Mouse (Mus musculus) forebrain, embryonic 16.5 days (tissue): ENCODE measurements around the gene Grik4. TPM values are rescaled to one million over a fixed set of nuclear protein-coding genes. Genes with fewer than 3 reads are reported as not detected.

Experiments used
- ATAC-seq: fragments of 200-750 bp; cut with Nextera tagmentation; 2 replicates; pipeline ENCODE4 v1.8.0; 2017; ENCODE audit warnings: mild to moderate bottlenecking, moderate library complexity
- H3K27ac ChIP-seq: fragments of 300-500 bp; sonication (generic); 2 replicates; pipeline ENCODE4 v1.5.1; 2014; ENCODE audit warnings: low read length, control low read depth
- H3K27me3 ChIP-seq: fragments of 300-500 bp; sonication (generic); replicated peaks from 2 replicates; pipeline ENCODE4 v1.6.1; 2014; ENCODE audit warnings: low read length; ENCODE audit not compliant: control insufficient read depth, insufficient read depth
- H3K36me3 ChIP-seq: fragments of 300-500 bp; sonication (generic); 2 replicates; pipeline ENCODE4 v1.6.1; 2014; ENCODE audit not compliant: control insufficient read depth, insufficient read depth
- H3K4me1 ChIP-seq: fragments of 300-500 bp; sonication (generic); replicated peaks from 2 replicates; pipeline ENCODE4 v1.6.1; 2014; ENCODE audit warnings: low read length; ENCODE audit not compliant: control insufficient read depth, insufficient read depth
- H3K4me2 ChIP-seq: fragments of 300-500 bp; sonication (generic); 2 replicates; pipeline ENCODE4 v1.6.1; 2014; ENCODE audit warnings: mild to moderate bottlenecking, low read length, control low read depth
- H3K4me3 ChIP-seq: fragments of 300-500 bp; sonication (generic); replicated peaks from 2 replicates; pipeline ENCODE4 v1.5.1; 2014; ENCODE audit warnings: mild to moderate bottlenecking, low read length, control low read depth
- H3K9ac ChIP-seq: fragments of 300-500 bp; sonication (generic); replicated peaks from 2 replicates; pipeline ENCODE4 v1.6.1; 2014; ENCODE audit warnings: low read depth, low read length, control low read depth
- H3K9me3 ChIP-seq: fragments of 300-500 bp; sonication (generic); 2 replicates; pipeline ENCODE4 v1.6.1; 2016; ENCODE audit warnings: low read length; ENCODE audit not compliant: control insufficient read depth
- WGBS: fragments of 180-500 bp; shearing (Covaris S2); extraction: QIAGEN DNeasy Blood & Tissue Kit; methylation state at CpG from one replicate; pipeline ENCODE4 v1.1.7; 2014; 5-methylcytosine and 5-hydroxymethylcytosine counted together
- polyA plus RNA-seq: library from polyadenylated mRNA; unstranded; fragments of >200 nt; fragmentation: Nextera tagmentation; extraction: Ambion mirVana; gene quantifications from 2 replicates; pipeline ENCODE4 v1.2.1, GENCODE M21; 2015

Grik4 gene
- polyA plus RNA-seq, 1 experiment from 2014 or later = 4.8 TPM

DNA sequence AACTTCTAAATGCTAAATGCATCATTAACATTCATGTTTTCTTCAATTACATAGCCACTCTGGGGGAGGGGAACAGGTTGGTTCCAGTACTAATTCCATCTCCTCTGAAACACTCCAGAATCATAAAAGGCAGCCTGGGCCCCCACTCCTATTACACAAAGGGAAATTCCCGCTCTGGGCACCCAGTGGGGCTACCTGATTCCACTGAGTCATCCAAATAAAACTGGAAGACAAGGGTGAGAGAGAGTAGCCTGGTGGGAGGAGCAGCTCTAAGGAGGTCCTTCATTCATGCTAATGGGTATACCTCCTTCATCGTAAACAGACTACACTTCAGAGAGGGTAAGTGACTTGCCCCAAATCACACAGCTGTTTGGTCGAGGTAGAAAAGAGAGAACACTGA lies 85.7 kb downstream of the Grik4 start:
- H3K27ac ChIP-seq = no peak overlapping the region
- H3K9me3 ChIP-seq = no peaks in the 10 kb centered on the region
- H3K9ac ChIP-seq = no peak overlapping the region
- no peak overlapping the region for H3K4me3 ChIP-seq
- no peak for ATAC-seq
- H3K4me1 ChIP-seq = peaks cover 5% of the 10 kb centered on the region; the same call in 1 of the 2 replicates
- no peaks in the 10 kb centered on the region for H3K36me3 ChIP-seq
- no peak overlapping the region for H3K4me2 ChIP-seq
- WGBS = 66% methylated on average over 3 of the region's 3 CpGs
- H3K27me3 ChIP-seq = no peaks in the 10 kb centered on the region

DNA sequence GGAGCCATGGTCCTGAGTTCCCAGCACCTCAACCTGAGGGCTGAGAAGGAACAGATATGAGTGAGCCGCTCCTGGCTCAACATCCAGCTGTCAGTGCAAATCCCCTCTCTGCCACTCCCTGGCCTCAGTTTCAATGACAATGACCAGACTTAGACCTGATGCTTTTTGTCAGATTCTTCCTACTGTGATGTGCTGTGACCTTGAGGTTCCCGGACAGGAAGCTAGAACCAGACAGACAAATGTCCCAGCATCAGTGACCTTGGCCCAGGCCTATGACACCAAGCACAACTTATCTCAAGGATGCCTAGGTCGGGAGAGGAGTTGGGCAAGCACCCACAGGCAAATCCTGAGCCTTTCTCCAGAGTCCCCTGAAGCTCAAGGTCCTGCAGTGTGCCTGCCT lies 86.5 kb downstream of the Grik4 start:
- H3K4me3 ChIP-seq = no peak overlapping the region
- H3K27me3 ChIP-seq = no peaks in the 10 kb centered on the region
- no peaks in the 10 kb centered on the region for H3K9me3 ChIP-seq
- 86% methylated on average over 3 of the region's 3 CpGs for whole genome bisulfite sequencing
- no peak for ATAC-seq
- H3K27ac ChIP-seq = no peak overlapping the region
- no peaks in the 10 kb centered on the region for H3K36me3 ChIP-seq
- no peaks in the 10 kb centered on the region for H3K4me1 ChIP-seq
- H3K9ac ChIP-seq = no peak overlapping the region
- no peak overlapping the region for H3K4me2 ChIP-seq

DNA sequence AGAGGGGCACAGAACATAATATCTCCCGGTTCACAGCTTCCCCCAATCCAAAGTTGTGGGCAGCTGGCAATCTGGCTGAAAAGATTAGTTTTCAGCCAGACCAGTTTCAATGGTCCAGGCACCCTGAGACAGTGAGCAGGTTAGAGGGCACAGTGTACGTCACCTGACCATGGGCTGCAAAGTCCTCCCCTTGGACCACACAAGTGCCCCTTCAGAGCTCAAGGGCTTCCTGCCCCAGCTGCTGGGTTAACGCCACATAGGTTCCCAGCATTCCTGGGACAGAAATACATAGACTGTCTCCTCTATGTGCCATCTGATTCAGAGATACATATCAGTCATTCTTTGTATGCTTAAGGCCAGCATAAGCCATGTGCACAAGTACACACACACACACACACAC lies 91.2 kb downstream of the Grik4 start:
- H3K27ac ChIP-seq = no peak overlapping the region
- H3K9ac ChIP-seq = no peak overlapping the region
- H3K4me2 ChIP-seq = no peak overlapping the region
- ATAC-seq = no peak
- WGBS = 89% methylated on average over 3 of the region's 3 CpGs
- H3K36me3 ChIP-seq = no peaks in the 10 kb centered on the region
- no peaks in the 10 kb centered on the region for H3K9me3 ChIP-seq
- no peak overlapping the region for H3K4me3 ChIP-seq
- H3K27me3 ChIP-seq = no peaks in the 10 kb centered on the region
- peaks cover 4% of the 10 kb centered on the region; the same call in 1 of the 2 replicates for H3K4me1 ChIP-seq

DNA sequence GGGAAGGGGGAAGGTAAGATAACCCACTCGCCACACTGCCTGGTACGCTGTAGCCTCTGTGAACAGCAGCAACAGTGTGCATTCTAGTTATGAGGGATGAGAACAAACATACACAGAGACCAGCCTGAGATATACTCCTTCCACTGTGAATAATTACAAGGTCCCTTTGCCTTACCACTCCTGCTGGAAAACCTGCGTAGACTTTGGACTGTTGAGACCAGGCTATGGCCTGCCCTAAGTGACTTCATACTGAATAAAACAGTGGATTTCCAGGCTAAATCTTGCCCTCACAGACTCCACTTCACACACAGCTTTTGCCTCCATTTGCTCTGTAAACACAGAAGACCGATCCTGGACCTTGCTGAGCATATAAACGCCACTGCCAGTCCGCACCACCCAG lies 94.2 kb downstream of the Grik4 start:
- Histone ChIP-seq H3K27ac (no peak overlapping the region), H3K4me2 (no peak overlapping the region), H3K27me3 (no peaks in the 10 kb centered on the region), H3K9me3 (no peaks in the 10 kb centered on the region), H3K4me1 (peaks cover 13% of the 10 kb centered on the region), H3K9ac (no peak overlapping the region), H3K4me3 (no peak overlapping the region), H3K36me3 (no peaks in the 10 kb centered on the region)
- 92% methylated on average over 6 of the region's 6 CpGs for WGBS
- ATAC-seq = no peak

DNA sequence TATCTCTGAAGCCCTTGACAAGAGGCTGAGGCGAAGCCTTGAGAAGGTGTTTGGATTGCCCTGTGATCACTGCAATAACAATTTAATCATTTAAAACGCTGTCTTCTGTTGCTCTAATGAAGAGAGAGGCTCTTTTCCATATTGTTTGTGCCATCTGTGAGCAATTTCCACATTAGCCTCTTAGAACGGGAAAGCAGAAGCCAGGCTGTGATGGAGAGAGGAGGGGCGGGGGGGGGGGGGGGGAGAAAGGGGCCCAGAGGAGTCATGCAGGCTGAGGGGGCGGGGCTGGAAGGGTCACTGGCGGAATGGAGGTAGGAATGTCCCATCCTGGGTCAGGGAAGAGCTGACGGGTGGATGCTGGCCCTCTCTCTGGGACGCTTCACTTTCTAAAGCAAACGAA lies 96.2 kb downstream of the Grik4 start:
- Histone ChIP-seq H3K36me3 (no peaks in the 10 kb centered on the region), H3K9ac (no peak overlapping the region), H3K9me3 (no peaks in the 10 kb centered on the region), H3K4me3 (no peak overlapping the region), H3K27ac (no peak overlapping the region), H3K4me2 (no peak overlapping the region), H3K27me3 (no peaks in the 10 kb centered on the region), H3K4me1 (peaks cover 13% of the 10 kb centered on the region)
- 23% methylated on average over 8 of the region's 9 CpGs for WGBS
- 0 out of 2 replicates have a peak, but pooled peaks have one; percentile 52 for ATAC-seq

DNA sequence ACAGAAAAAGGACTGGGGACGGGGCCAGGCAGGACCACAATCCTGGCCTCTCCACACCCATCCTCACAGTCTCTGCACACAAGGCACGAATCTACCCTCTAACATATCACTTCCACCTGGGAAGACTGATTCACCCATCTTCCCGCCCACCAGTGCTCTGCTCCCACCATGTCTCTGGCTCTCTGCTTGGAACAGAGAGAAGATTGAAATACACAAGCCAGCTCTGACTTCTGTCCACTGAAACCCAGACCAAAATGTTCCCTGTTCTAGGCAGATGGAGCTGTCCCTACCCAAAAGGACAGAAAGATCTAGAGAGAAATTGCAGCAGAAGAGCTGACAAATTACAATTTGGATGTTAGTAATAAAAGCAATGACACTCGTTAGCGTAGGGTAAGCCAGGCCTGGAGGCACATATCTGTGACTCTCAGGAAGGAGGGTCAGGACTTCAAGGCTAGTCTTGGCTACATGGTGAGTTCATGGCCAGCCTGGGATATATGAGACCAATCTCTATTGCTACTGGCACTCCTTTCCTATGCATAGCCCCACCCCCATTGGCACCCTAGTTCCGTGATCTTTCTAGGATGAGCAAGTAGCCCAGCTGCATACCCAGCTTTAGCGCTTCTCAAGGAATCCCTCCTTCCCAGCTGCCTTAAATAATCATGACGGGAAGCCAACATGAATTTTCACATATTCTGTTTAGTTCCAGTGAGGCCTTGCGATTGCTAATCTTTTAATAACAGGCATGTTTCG lies 97.4 kb downstream of the Grik4 start:
- 67% methylated on average over 10 of the region's 10 CpGs for WGBS
- ATAC-seq = 0 out of 2 replicates have a peak, but pooled peaks have one; percentile 26
- Histone ChIP-seq H3K9ac (no peak overlapping the region), H3K4me2 (no peak overlapping the region), H3K27me3 (no peaks in the 10 kb centered on the region), H3K9me3 (no peaks in the 10 kb centered on the region), H3K4me3 (no peak overlapping the region), H3K36me3 (no peaks in the 10 kb centered on the region), H3K27ac (no peak overlapping the region), H3K4me1 (peaks cover 13% of the 10 kb centered on the region)

DNA sequence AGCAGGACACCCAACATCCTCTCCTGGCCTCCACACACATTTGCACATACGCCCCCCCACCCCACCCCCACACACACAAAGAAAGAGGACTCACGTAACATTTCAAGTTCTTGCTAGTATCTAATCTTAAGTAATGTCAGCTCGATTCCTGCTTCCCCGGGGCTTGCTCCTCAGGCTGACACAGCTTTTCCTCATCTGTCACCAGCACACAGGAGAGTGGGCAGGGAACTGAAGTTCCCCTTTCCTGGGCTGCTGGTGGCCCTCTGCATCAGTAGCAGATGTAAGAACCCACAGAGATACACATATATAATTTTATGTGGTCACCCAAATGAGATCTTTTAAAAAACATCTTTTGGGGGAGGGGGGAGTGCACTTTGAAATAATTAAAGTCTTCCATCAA lies 98.2 kb downstream of the Grik4 start:
- H3K9me3 ChIP-seq = no peaks in the 10 kb centered on the region
- 82% methylated on average over 4 of the region's 4 CpGs for WGBS
- no peak overlapping the region for H3K4me2 ChIP-seq
- no peak overlapping the region for H3K4me3 ChIP-seq
- no peak for ATAC-seq
- no peaks in the 10 kb centered on the region for H3K36me3 ChIP-seq
- H3K4me1 ChIP-seq = peaks cover 13% of the 10 kb centered on the region
- H3K9ac ChIP-seq = no peak overlapping the region
- H3K27ac ChIP-seq = no peak overlapping the region
- no peaks in the 10 kb centered on the region for H3K27me3 ChIP-seq

DNA sequence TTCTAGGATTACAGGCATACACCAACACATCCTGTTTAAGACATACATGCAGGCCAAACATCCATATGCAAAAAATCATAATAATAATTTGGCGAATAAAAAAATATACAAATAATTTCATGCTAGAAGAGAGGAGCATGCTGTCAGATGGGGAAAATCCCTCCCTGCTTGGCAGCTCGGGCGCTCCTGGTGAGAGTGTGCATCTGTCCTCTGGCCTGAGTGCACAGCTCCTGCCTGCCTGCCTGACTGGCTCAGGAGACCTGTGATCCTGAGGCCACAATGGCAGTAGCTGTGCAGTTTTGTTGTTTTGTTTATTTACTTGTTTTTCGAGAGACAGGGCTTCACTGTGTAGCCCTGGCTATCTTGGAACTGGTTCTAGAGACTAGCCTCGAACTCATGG lies 100.0 kb downstream of the Grik4 start:
- WGBS = 91% methylated on average over 5 of the region's 5 CpGs
- H3K27me3 ChIP-seq = no peaks in the 10 kb centered on the region
- H3K36me3 ChIP-seq = no peaks in the 10 kb centered on the region
- peaks cover 13% of the 10 kb centered on the region for H3K4me1 ChIP-seq
- no peak overlapping the region for H3K9ac ChIP-seq
- ATAC-seq = no peak
- H3K4me3 ChIP-seq = no peak overlapping the region
- H3K27ac ChIP-seq = no peak overlapping the region
- H3K4me2 ChIP-seq = no peak overlapping the region
- H3K9me3 ChIP-seq = no peaks in the 10 kb centered on the region

DNA sequence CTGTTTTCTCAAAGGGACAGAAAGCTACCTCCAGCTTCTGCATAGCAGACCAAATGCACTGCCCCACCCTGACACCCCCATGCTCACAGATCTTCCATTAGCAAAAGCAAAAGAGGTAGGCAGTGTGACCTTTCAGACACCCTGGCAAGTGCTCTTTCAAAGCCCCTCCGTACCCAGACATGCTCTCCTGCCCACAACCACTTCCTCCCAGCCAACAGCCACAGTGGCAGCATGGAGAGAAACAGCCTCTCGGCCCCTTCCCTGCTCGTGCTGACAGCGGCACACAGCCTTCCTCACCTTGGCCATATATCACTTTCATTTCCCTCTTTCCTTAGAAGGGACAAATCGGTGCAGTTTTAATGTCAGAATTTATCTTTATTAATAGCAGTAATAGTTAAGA lies 106.0 kb downstream of the Grik4 start:
- no peak for ATAC-seq
- 96% methylated on average over 5 of the region's 5 CpGs for WGBS

DNA sequence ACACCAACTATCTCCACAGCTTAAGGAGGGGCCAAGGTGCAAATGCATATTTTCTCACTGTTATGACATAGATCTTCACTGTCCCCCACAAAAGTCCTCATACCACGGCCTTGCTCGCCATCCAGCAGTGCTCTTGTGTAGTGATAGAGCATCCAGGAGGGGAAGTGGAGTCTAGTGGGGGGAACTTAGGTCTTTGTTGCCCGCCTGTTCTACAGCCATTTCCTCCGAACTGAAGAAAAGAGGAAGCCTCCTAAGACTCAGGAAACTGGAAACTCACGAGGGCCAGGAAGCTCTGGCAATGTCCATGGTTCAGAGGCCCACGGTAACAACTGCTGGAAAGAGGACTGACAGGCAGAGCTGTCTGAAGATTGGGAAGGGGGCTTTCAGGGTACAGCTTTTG lies 106.8 kb downstream of the Grik4 start:
- 73% methylated on average over 6 of the region's 6 CpGs for WGBS
- Histone ChIP-seq H3K4me3 (no peak overlapping the region), H3K9me3 (no peaks in the 10 kb centered on the region; the same call in 1 of the 2 replicates), H3K27me3 (no peaks in the 10 kb centered on the region), H3K27ac (no peak overlapping the region), H3K9ac (no peak overlapping the region), H3K4me1 (no peaks in the 10 kb centered on the region), H3K4me2 (no peak overlapping the region), H3K36me3 (no peaks in the 10 kb centered on the region)
- ATAC-seq = no peak

More for the DNA sequence above, 106.0 kb downstream of the Grik4 start:
- H3K27me3 ChIP-seq = no peaks in the 10 kb centered on the region
- no peaks in the 10 kb centered on the region for H3K4me1 ChIP-seq
- H3K36me3 ChIP-seq = no peaks in the 10 kb centered on the region
- no peak overlapping the region for H3K9ac ChIP-seq
- no peak overlapping the region for H3K27ac ChIP-seq
- no peak overlapping the region for H3K4me3 ChIP-seq
- no peak overlapping the region for H3K4me2 ChIP-seq
- H3K9me3 ChIP-seq = no peaks in the 10 kb centered on the region; the same call in 1 of the 2 replicates
